Mouse (Mus musculus): ENCODE measurements around the gene Asb16.

- TF ChIP-seq CTCF (IDR thresholded peaks at IDR 0.05; ENCODE audit: borderline replicate concordance, extremely low read depth, insufficient read depth, insufficient read length): no peak
- TF ChIP-seq POLR2A (IDR thresholded peaks at IDR 0.05; ENCODE audit: borderline replicate concordance, extremely low read depth, insufficient read depth, insufficient read length, poor library complexity, severe bottlenecking): no peak
Observed at GRCm38 (mm10) chr11:102227270-102228190, 41.0 kb upstream of the Asb16 start.
